Mouse (Mus musculus): Measurements from ENCODE around the gene Gstp3. TPM values are rescaled to one million over a fixed set of nuclear protein-coding genes. Genes with fewer than 3 reads are reported as not detected.
"Not testable (repeated sequence)": the region's sequence is repeated elsewhere in the genome, so short reads cannot be mapped to it uniquely, and the experiment has no call there.

Gstp3 gene
- polyA plus RNA-seq, 1 experiment from 2014 or later: 13.9 TPM

DNA sequence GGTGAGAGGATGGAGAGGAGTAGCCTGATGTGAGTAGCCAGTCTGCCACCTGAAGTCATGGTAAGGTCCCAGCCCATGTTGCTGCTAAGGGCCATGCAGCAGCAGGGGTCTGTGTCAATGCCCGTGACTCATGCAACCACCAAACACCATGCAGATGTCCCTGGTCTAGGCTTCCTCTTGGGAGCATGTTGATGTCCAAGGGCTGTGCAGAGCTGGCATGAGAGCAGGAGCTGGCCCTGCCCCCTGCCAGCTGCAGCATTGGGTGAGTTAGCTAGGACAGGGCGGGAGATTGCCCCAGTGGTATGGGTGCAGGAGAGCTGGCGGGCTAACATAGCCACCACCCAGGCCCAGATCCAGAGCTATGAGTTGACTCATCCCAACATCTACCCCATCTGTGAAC lies 31.1 kb upstream of the Gstp3 start:
- DNase-seq (ENCODE audit: low spot score): no peak

GRCm38 (mm10) chr19:4089128-4089527 lies 29.8 kb upstream of the Gstp3 start:
- DNase-seq (ENCODE audit: low spot score): no peak

DNA sequence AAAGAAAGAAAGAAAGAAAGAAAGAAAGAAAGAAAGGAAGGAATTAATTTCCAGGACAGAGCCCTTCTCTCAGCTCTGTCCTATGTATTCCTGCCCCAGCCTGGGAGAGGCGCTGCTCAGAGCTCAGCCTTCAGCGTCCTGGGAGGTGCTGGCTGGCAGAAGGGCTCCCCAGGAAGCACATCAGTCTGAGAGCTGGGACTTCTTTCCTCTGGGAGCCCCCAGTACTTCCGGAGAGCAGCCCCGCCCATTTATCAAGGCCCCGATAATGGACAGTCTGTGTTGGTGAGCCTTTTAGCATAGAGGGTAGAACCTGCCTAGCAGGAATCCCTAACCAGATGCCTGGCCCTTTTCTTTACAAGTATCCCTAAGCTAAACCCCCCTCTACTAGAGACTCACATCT lies 28.8 kb upstream of the Gstp3 start:
- no peak for DNase-seq (ENCODE audit: low spot score)

- DNase-seq (ENCODE audit: low spot score): no peak
Measured at GRCm38 (mm10) chr19:4087090-4087489, 27.7 kb upstream of the Gstp3 start.

- DNase-seq (ENCODE audit: low spot score): no peak
Measured at GRCm38 (mm10) chr19:4086156-4086555, 26.8 kb upstream of the Gstp3 start.

- DNase-seq (ENCODE audit: low spot score): no peak
Measured at GRCm38 (mm10) chr19:4084984-4085383, 25.6 kb upstream of the Gstp3 start.

GRCm38 (mm10) chr19:4083826-4084225 lies 24.5 kb upstream of the Gstp3 start:
- no peak for DNase-seq (ENCODE audit: low spot score)

DNA sequence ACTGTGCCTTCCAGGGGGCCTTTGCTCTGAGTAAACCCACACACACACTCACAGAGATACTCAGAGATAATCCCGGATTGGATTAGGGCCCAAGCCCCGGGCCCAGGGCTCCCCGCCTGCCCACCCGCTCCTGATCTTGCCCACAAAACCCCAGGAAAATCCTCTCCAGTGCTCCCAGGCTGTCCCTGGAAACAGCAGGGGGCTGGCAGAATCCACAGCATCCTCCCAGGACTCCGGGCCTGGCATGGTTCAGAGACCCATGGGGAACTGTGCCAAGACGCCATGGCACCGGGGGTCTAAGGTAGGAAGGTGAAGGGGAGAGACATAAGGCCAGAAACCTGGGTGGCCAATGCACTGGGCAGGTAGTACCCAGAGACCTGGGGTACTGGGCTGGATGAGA lies 23.9 kb upstream of the Gstp3 start:
- no peak for DNase-seq (ENCODE audit: low spot score)

DNA sequence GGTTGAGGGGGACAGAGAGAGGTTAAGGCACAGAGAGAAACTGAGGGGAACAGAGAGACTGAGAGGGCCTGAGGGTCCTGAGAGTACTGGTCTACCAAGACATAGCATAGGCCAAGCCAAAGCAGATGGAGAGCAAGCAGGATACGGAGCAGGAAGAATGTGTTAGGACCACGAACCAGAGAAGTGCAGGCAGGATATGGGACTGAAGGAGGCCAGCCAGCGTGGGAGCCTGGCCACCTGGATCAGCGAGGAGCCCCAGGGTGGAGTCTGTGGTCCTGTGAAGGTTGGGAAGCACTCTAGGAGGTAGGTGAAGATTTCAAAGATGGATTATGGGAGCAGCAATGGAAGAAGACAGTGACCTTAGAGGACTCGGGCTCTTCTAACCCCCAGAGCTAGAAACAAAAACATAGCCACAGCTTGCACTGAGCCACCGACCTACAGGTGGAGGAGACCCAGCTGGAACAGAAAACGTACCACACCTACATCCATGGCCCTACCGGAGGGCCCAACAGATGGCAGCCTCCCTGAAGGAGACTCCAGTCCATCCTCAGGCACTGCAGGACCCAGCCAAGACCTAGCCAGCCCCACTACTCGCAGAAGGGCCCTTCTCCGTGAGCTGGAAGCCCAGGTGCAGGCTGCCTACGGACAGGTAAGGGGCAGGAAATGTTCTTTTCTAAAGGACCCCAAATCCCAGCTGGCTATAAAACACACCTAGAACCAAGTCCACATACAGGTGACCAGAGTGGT lies 23.0 kb upstream of the Gstp3 start:
- no peak for DNase-seq (ENCODE audit: low spot score)

DNA sequence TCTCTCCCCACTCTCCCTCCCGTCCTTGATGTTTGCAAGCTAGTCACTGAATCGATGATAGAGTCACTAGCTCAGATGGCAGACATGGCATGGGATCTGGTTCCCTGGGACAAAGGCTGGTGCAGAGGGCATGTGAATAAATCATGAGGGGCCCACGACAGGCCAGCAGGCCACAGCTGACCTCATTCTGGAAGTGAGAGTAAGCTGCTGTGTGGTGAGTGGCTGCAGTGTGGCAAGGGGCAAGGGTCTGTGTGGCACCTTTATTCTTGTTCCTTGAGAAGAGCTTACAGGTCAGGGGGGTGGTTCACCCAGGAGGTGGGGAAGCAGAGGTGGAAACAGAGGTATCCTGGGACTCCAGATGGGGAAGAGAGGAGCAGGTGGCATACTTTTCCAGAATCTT lies 22.0 kb upstream of the Gstp3 start, which contains the start of gene Cabp2:
Gene Cabp2, plus strand, starts transcription at position 185 of the 400 bp plus-strand sequence.
- DNase-seq (ENCODE audit: low spot score): no peak

DNA sequence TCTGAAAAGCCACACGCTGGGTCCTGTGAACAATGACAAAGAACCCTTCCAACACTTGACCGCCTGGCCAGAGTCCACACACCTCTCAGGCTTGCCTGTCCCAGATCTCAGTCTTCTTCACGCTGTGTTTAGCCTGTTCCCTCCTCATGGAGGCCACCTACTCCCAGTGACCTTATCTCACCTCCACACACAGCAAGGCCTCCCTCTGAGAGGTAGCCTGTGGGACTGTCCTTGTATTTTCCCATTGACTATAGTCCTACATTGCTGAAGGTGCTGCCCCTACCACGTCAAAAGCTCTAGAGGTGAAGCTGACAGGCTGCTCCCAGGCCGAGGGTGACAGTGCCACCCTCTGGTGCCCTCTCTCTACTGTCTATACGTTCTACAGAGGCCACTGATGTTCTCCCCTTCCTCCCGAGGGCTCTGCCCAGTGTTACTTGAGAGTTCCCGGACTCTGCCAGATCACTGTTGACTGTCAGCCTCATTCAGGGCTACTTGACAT lies 21.2 kb upstream of the Gstp3 start:
- DNase-seq (ENCODE audit: low spot score): no peak

- DNase-seq (ENCODE audit: low spot score): no peak
Measured at GRCm38 (mm10) chr19:4079594-4079993, 20.2 kb upstream of the Gstp3 start.

DNA sequence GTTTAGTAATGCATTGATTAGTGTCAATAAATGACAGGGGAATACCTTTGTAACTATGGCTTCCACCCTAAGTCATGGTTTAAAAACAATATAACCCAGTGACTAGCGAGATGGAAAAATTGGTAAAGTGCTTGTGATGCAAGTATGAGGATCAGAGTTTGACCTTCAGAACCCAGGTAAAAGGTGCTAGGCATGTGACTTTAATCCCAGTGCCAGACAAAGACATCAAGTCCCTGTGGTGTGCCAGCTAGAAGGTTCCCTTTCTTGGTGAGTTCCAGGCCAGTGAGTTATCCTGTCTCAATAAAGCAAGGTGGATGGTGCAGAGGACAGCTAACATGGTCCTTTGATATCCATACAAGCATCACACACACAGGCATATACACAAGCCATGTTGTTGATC lies 16.2 kb upstream of the Gstp3 start:
- DNase-seq (ENCODE audit: low spot score): no peak

GRCm38 (mm10) chr19:4072706-4073424 lies 13.5 kb upstream of the Gstp3 start:
- DNase-seq (ENCODE audit: low spot score): no peak

- DNase-seq (ENCODE audit: low spot score): no peak
Measured at GRCm38 (mm10) chr19:4071406-4071805, 12.0 kb upstream of the Gstp3 start.

DNA sequence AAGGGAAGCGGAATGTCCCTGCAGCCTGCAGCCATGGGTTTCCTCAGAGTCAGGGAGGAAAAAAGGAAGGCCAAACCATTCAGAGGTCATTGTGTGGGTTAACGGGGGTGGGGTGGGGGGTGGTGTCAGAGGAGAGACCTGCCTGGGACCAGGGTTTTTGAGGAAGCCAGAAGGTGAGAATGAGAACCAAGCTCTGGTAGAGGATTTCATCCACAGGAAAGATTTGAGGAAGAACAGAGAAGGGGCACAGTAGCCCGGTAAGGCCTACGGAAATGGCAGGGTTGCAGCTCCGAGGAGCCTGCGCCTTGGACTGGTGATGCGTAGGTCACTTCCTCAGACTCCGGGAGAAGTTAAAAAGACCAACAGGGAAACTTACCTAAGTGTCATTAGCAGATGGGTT lies 11.4 kb upstream of the Gstp3 start:
- DNase-seq (ENCODE audit: low spot score): no peak

DNA sequence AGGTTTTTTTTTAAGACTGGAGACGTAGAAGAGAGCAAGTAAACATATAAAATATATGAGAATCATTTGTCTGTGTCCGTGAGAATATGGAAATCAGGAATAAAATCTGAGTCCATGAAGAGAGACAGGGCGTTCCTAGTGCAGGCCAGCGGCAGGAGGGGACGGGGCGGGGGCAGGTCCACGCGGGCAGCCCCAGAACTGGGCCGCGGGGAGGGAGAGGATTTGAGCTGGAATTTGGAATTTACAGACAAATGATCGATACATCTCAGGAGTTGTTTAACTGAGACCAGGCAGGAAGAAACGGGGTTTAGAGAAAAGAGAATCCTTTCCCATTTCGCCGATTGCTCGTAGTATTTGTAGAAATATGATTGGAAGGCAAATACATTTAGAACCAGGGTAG lies 10.9 kb upstream of the Gstp3 start:
- DNase-seq (ENCODE audit: low spot score): no peak

- DNase-seq (ENCODE audit: low spot score): no peak
Measured at GRCm38 (mm10) chr19:4068717-4069410, 9.5 kb upstream of the Gstp3 start.

DNA sequence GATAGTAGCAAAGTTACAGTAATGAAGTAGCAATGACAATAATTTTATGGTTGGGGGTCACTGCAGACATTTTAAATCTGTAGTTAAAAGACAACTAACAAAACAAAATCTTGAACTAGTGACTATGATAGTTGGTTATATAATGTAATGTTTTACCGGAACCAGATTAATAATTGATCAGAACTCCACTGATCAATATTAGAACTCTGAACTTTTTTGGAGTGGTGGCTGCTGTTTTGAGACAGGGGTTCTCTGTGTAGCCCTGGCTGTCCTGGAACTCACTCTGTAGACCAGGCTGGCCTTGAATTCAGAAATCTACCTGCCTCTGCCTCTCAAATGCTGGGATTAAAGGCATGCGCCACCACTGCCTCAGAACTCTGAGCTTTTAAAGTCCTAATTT lies 8.9 kb upstream of the Gstp3 start:
- not testable (repeated sequence) for DNase-seq (ENCODE audit: low spot score)

GRCm38 (mm10) chr19:4066877-4067276 lies 7.5 kb upstream of the Gstp3 start:
- no peak for DNase-seq (ENCODE audit: low spot score)

DNA sequence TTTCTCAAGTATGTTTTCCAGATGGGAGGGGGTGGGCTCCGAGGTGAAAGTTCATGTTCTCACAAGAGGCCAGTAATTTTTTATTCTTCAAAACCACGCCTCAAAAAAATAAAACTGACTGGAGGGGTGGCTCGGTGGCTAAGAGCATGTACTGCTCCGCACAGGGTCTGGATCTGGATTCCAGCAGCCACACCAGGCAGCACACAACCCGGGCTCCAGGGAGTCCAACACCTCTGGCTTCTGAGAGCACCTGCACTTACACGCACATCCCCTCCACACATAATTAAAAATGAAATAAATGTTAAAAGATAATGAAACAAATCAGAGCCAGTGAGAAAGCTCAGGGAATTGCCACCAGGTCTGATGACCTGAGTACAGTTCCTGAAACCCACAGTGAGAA lies 6.9 kb upstream of the Gstp3 start:
- no peak for DNase-seq (ENCODE audit: low spot score)

DNA sequence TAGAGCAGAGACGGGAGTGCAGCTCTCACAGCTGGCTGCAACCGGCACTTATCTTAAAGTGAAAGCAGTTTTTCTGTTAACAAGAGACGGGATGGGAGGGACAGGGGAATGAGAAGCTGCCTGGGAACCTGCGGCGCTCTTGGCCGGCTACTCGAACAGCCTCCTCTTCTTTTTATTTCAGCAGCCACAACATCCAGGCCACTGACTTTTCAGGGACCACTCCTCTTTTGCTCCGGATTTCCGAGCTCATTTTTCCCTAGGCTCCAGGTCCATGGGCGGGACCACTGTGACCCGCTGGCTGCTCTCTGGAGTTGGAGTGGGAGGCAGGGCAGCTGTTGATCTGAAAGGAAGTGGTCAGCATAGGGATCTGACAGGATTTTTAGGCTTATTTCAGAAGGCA lies 5.1 kb upstream of the Gstp3 start:
- not testable (repeated sequence) for DNase-seq (ENCODE audit: low spot score)

All from thymus, postnatal 0 days (tissue).